Mouse (Mus musculus): ENCODE results near the gene Pianp. TPM values are rescaled to one million over a fixed set of nuclear protein-coding genes. Genes with fewer than 3 reads are reported as not detected.

Pianp gene
- polyA plus RNA-seq, 1 experiment from 2014 or later: 0.35 TPM

DNA sequence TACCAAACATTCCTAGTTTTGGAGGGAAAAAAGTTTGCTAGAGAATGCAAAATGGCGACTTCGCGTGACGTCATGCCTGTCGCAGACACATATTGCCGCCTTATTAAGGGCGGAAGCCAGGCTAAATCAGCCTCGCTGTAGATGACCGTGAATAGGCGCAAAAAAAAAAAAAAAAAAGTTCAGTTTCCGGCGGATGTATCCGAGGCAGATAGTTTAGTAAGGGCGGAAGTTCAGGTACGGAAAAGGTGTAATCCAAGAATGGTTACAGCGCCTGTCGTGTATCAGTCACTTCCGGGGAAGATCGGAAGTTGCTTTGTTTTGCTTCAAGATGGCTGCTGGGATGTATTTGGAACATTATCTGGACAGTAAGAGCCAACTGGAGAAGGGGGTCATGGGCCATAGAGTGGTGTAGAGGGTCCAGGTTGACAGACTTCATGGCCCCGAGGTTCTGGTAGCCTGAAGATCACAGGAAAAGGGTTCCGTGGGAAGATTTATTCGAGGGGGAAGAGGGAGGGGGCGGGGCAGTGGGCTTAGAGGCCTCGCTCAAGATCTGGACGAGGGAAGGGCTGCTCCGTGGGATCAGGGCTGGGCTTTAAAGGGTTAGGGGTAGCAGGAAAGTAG lies 43.1 kb downstream of the Pianp start, which contains the start of gene Ing4:
TSS of gene Ing4 (plus strand) at position 228 of the 621 bp plus-strand sequence.
- 0% methylated on average over 26 of the region's 26 CpGs for WGBS
- DNase-seq (ENCODE audit: low spot score): peak; percentile 99
- peak; percentile 91 for TF ChIP-seq EP300 (IDR thresholded peaks at IDR 0.05)
- TF ChIP-seq CTCF (IDR thresholded peaks at IDR 0.05): no peak
- Histone ChIP-seq H3K9ac (replicated peaks; ENCODE audit: low read depth) (peak within 1 kb of the TSS; percentile 37), H3K27me3 (replicated peaks; ENCODE audit: insufficient read depth, low read length) (no peaks in the 10 kb centered on the region), H3K9me3 (ENCODE audit: low read length) (no peaks in the 10 kb centered on the region), H3K4me3 (ENCODE audit: low read depth, low read length) (peak within 1 kb of the TSS; percentile 48), H3K4me2 (replicated peaks; ENCODE audit: low read depth, low read length) (peak within 1 kb of the TSS; percentile 64), H3K36me3 (ENCODE audit: insufficient read depth, low read length) (peaks cover 22% of the 10 kb centered on the region), H3K4me1 (ENCODE audit: insufficient read depth, low read depth, low read length) (peaks cover 6% of the 10 kb centered on the region; the same call in 1 of the 2 replicates), H3K27ac (ENCODE audit: low read length) (peak within 1 kb of the TSS; percentile 58)
- ATAC-seq: peak; percentile 98

DNA sequence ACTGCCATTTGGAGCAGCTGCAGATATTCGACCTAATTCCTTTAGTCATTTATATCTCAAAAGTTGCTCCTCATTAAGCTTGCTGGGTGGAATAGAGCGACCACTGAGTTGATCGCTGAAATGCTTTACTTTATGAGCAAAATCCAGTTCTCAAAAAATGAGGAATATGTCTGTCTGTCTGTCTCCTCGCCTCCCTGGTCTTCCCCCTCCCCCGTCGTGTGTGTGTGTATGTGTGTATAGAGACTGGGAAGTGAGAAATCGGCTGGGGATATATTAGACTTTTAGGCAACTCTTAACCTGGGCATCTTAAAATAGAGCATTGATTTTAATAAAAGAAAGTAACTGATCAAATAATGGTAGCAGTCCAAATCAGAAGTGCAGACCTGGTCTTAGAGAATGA lies 43.7 kb downstream of the Pianp start:
- no peak for TF ChIP-seq EP300 (IDR thresholded peaks at IDR 0.05)
- TF ChIP-seq CTCF (IDR thresholded peaks at IDR 0.05): no peak
- peaks cover 22% of the 10 kb centered on the region for H3K36me3 ChIP-seq (ENCODE audit: insufficient read depth, low read length)
- H3K4me2 ChIP-seq (replicated peaks; ENCODE audit: low read depth, low read length): peak overlapping the region; percentile 64
- H3K9me3 ChIP-seq (ENCODE audit: low read length): no peaks in the 10 kb centered on the region
- ATAC-seq: no peak
- H3K4me1 ChIP-seq (ENCODE audit: insufficient read depth, low read depth, low read length): peaks cover 6% of the 10 kb centered on the region; the same call in 1 of the 2 replicates
- 17% methylated on average over 7 of the region's 7 CpGs for WGBS
- peak overlapping the region; percentile 58; the same call in 1 of the 2 replicates for H3K27ac ChIP-seq (ENCODE audit: low read length)
- H3K9ac ChIP-seq (replicated peaks; ENCODE audit: low read depth): peak overlapping the region; percentile 37
- DNase-seq (ENCODE audit: low spot score): no peak
- no peaks in the 10 kb centered on the region for H3K27me3 ChIP-seq (replicated peaks; ENCODE audit: insufficient read depth, low read length)
- H3K4me3 ChIP-seq (ENCODE audit: low read depth, low read length): peak overlapping the region; percentile 48

DNA sequence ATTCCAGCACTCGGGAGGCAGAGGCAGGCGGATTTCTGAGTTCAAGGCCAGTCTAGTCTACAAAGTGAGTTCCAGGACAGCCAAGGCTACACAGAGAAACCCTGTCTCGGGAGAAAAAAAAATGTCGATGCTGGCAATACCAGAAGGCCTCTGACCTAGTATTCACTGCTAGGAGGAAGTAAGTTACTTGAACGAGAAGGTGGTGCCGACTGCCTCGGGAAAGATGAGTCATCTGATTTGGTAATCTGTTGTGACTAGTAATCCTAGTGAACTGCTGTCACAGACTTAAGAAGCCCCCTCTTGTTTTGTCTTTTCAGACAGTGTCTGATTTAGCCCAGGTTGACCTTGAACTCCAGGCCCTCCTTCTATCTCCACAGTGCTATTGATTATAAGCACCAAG lies 44.6 kb downstream of the Pianp start:
- peak; percentile 64 for DNase-seq (ENCODE audit: low spot score)
- Histone ChIP-seq H3K27ac (ENCODE audit: low read length) (no peak overlapping the region), H3K36me3 (ENCODE audit: insufficient read depth, low read length) (peaks cover 16% of the 10 kb centered on the region), H3K9ac (replicated peaks; ENCODE audit: low read depth) (no peak overlapping the region), H3K4me3 (ENCODE audit: low read depth, low read length) (no peak overlapping the region), H3K27me3 (replicated peaks; ENCODE audit: insufficient read depth, low read length) (no peaks in the 10 kb centered on the region), H3K9me3 (ENCODE audit: low read length) (no peaks in the 10 kb centered on the region), H3K4me2 (replicated peaks; ENCODE audit: low read depth, low read length) (no peak overlapping the region), H3K4me1 (ENCODE audit: insufficient read depth, low read depth, low read length) (peaks cover 6% of the 10 kb centered on the region; the same call in 1 of the 2 replicates)
- WGBS: 73% methylated on average over 7 of the region's 7 CpGs
- no peak for TF ChIP-seq CTCF (IDR thresholded peaks at IDR 0.05)
- no peak for TF ChIP-seq EP300 (IDR thresholded peaks at IDR 0.05)
- ATAC-seq: no peak

DNA sequence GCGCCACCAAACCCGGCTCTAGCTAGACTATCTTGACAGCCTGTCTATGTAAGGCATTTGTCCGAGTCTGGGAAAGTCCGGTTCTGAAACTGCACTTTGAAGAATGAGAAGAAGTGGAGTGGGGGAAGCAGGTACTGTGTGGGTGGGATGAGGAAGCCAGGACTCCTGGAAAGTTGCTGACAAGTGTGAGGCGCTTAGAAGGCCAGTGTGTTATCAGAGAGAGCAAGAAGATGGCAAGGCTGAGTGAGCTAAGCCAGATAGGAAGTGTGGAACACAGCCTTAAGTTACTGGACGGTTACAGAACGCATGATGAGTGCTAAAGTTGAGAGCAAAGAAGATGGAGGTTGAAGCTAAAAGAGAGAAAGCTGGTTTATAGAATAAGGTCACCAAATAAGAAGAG lies 45.6 kb downstream of the Pianp start:
- no peak for DNase-seq (ENCODE audit: low spot score)
- 90% methylated on average over 7 of the region's 7 CpGs for WGBS
- Histone ChIP-seq H3K4me3 (ENCODE audit: low read depth, low read length) (no peak overlapping the region), H3K27ac (ENCODE audit: low read length) (no peak overlapping the region), H3K9ac (replicated peaks; ENCODE audit: low read depth) (no peak overlapping the region), H3K4me1 (ENCODE audit: insufficient read depth, low read depth, low read length) (peaks cover 6% of the 10 kb centered on the region; the same call in 1 of the 2 replicates), H3K9me3 (ENCODE audit: low read length) (no peaks in the 10 kb centered on the region), H3K36me3 (ENCODE audit: insufficient read depth, low read length) (peaks cover 16% of the 10 kb centered on the region), H3K4me2 (replicated peaks; ENCODE audit: low read depth, low read length) (no peak overlapping the region), H3K27me3 (replicated peaks; ENCODE audit: insufficient read depth, low read length) (no peaks in the 10 kb centered on the region)
- ATAC-seq: no peak
- TF ChIP-seq EP300 (IDR thresholded peaks at IDR 0.05): no peak
- no peak for TF ChIP-seq CTCF (IDR thresholded peaks at IDR 0.05)

DNA sequence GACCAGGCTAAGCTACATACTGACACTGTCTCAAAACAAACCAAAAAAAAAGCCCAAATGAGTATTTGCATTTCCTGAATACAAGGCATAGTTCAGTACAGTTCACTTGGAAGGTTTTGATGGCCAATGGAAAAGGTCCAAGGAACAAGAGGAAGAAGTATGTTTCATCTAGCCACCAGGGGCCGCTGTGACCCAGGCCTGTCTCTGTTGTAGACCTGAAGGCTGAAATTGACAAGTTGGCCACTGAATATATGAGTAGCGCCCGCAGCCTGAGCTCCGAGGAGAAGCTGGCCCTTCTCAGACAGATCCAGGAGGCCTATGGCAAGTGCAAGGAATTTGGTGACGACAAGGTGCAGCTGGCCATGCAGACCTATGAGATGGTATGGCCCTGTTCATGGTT lies 50.2 kb downstream of the Pianp start:
- TF ChIP-seq CTCF (IDR thresholded peaks at IDR 0.05): peak; percentile 93
- no peak for TF ChIP-seq EP300 (IDR thresholded peaks at IDR 0.05)
- DNase-seq (ENCODE audit: low spot score) (peak; percentile 93), ATAC-seq (peak; percentile 79)
- Histone ChIP-seq H3K4me3 (ENCODE audit: low read depth, low read length) (no peak overlapping the region), H3K36me3 (ENCODE audit: insufficient read depth, low read length) (peaks cover 53% of the 10 kb centered on the region), H3K4me1 (ENCODE audit: insufficient read depth, low read depth, low read length) (no peaks in the 10 kb centered on the region), H3K9me3 (ENCODE audit: low read length) (no peaks in the 10 kb centered on the region), H3K27ac (ENCODE audit: low read length) (no peak overlapping the region), H3K9ac (replicated peaks; ENCODE audit: low read depth) (no peak overlapping the region), H3K27me3 (replicated peaks; ENCODE audit: insufficient read depth, low read length) (no peaks in the 10 kb centered on the region), H3K4me2 (replicated peaks; ENCODE audit: low read depth, low read length) (no peak overlapping the region)
- 27% methylated on average over 5 of the region's 5 CpGs for WGBS

DNA sequence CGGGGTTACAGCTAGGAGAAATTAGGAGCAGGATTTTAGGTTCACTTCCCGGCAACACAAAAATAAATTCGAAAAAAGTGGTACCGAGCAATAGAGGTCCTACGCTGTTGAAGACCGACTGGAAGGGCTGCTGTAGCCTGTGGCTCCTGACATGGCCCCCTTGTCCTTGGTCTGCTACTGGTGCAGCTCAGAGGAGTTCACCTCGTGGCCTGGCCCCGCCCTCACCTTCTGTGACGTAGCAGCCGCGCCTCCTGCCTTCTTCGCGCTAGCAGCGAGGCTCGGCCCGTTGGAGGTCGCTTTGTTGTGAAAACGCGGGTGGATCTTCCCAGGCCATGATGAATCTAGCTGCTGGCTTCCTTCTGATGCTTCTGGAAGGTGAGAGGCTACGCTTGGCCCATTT lies 53.2 kb downstream of the Pianp start, which contains the start of gene Acrbp:
TSS of gene Acrbp (plus strand) at position 12 of the 400 bp plus-strand sequence.
- 38% methylated on average over 20 of the region's 20 CpGs for WGBS
- H3K4me3 ChIP-seq (ENCODE audit: low read depth, low read length): no peak within 1 kb of the TSS
- DNase-seq (ENCODE audit: low spot score) (no peak), ATAC-seq (no peak)
- no peak within 1 kb of the TSS for H3K4me2 ChIP-seq (replicated peaks; ENCODE audit: low read depth, low read length)
- no peaks in the 10 kb centered on the region for H3K4me1 ChIP-seq (ENCODE audit: insufficient read depth, low read depth, low read length)
- H3K36me3 ChIP-seq (ENCODE audit: insufficient read depth, low read length): peaks cover 49% of the 10 kb centered on the region
- TF ChIP-seq CTCF (IDR thresholded peaks at IDR 0.05): no peak
- TF ChIP-seq EP300 (IDR thresholded peaks at IDR 0.05): no peak
- no peak within 1 kb of the TSS for H3K9ac ChIP-seq (replicated peaks; ENCODE audit: low read depth)
- H3K9me3 ChIP-seq (ENCODE audit: low read length): no peaks in the 10 kb centered on the region
- H3K27ac ChIP-seq (ENCODE audit: low read length): no peak within 1 kb of the TSS
- H3K27me3 ChIP-seq (replicated peaks; ENCODE audit: insufficient read depth, low read length): no peaks in the 10 kb centered on the region

All from lung, postnatal 0 days (tissue).